Mouse (Mus musculus) ES-E14 (cell line): ENCODE measurements around the gene Ryk.

ENCODE experiments used
- CHD2 ChIP-seq: IDR thresholded peaks from 2 replicates; pipeline ENCODE4 v1.6.1; 2014; ENCODE audit warnings: mild to moderate bottlenecking, low read depth, low read length, inconsistent platforms
- ZC3H11A ChIP-seq: IDR thresholded peaks from 2 replicates; pipeline ENCODE4 v1.6.1; 2012; ENCODE audit warnings: low read depth, mild to moderate bottlenecking, inconsistent platforms, low read length, borderline replicate concordance

DNA sequence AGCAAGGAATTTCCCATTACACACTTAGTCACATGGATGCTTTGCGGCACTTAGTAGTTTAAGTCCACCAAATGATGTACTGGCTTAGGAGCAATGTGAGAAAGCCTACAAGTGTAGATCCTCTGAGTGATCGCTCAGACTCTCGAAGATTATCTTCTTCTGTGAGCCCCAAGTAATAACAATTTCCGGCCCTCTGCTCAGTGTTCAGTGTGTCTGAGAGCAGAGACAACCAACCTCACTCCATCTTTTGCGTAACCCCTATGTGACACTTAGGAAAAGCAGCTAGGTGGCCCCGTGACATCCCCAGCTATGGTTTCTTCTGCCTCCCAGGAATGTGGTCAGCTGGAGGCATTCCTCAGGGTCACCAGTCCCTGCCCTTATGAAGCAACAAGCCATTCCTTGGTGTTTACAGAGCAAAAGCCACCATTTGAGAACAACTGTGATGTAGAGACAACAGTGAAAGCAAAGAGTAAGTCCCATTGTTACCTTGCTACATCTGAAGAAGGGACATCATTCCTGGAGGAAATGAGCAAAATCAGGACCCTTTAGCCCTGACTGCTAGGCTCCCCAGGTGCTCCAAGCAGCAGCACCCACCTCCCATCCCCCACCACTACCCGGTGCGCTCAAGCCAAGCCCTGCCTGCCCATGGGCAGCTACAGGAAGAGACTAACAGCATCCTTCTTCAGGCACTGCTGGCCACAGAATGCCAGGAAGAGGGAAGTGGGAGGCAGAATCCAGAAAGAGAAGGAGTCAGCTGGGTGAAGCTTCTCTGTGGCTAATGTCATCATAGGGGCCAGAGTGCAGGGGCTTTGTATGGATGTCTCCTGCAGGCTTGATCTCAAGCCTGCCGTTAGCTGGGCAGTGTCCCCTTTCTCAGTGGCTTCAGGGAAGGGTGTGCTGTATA lies 116.6 kb downstream of the Ryk start:
- TF ChIP-seq CHD2, result no peak
- TF ChIP-seq ZC3H11A, result no peak
